Mouse (Mus musculus) cerebellum, postnatal 14 days (tissue): ENCODE measurements at regions not wholly inside any gene's neighbourhood (a gene's known extent, or its start where the extent isn't known, plus 50 kb on each side); places are given as distances from the start of the nearest gene placed in this dataset.

Experiments
- DNase-seq, 2 experiments: peaks; one replicate each; pipeline ENCODE4 v3.0.0; 2021; ENCODE audit warnings: mixed read lengths in 2 of 2

DNA sequence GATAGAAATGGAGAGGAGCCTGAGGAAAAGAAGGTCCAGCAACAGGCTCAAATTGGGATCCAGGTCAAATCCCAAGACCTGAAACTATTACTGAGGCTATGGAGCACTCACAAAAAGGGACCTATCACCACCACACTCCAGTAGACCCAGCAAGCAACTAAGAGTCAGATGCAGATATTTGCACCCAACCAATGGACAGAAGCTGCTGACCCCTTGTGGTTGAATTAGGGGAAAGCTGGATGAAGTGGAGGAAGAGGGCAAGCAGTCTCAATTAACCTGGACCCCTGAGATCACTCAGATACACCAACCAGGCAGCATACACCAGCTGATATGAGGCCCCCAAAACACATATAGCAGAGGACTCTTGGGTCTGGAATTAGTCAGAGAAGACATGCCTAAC is 938.1 kb upstream of the Lrfn5 start:
- DNase-seq: peak; percentile 6 to 9
